Mouse (Mus musculus): ENCODE results near the gene Adra1b. TPM values are rescaled to one million over a fixed set of nuclear protein-coding genes. Genes with fewer than 3 reads are reported as not detected.

The Adra1b gene
- total RNA-seq, 2 experiments from 2014 or later = not detected

DNA sequence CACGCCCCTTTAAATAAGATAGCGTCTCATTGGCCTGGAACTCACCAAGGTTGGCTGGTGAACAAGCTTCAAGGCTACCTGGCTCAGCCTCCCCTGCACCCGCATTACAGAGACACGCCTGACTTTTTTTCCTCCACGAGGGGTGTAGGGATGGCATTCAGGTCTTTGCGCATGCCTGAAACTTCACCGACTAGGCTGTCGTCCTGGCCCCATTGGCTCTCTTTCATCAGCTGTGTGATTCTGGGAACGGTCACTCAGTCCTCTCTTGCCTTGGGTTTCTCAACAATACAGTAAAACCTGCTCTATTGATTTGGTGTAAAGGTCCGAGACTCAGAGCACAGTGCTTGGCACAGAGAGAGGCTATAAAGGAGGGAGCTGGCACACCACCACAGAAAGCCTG lies 2.3 kb upstream of the Adra1b start:
- ATAC-seq (replicated peaks; ENCODE audit: low FRiP score, poor library complexity, severe bottlenecking) = no peak

- ATAC-seq (replicated peaks; ENCODE audit: low FRiP score, poor library complexity, severe bottlenecking) = no peak
These were observed 1.3 kb downstream of the Adra1b start for GRCm38 (mm10) chr11:43899696-43900095.

DNA sequence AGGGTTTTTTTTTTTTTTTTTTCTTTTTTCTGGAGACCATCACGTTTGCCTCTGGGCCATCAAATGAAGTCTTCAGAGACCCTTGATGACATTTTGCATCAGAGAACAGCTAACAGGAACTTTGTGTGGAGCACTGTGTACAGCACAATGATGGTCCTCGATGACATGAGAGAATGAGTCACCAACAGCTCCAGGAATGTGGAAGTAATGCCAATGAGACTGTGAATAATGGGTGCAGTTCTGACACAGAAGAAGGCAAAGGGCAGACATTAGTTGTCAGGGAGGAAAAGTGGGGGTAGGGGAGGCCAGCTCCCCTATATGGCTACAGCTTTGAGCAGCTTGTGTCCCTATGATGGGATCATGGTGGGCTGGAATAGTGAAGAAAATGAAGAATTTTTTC lies 5.7 kb downstream of the Adra1b start:
- ATAC-seq (replicated peaks; ENCODE audit: low FRiP score, poor library complexity, severe bottlenecking) = no peak

DNA sequence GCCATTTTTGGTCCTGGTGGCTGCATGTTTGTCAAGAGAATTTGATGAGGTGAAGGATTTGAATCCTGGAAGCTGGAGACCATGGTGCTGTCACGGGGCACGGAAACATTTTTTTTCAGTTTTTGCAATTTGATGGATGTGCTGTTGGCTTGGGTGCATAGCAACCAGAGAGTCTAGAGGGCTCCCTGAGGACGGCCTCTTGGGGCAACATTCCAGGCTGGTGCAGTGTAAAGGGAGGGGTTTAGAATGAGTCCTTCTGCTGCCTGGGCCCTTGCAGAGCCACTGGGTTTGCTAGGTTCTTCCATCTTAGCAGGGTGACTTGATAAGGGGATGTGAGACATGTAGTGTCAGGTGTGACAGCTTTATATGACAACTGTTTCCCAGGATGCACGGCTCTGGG lies 8.5 kb downstream of the Adra1b start:
- no peak for ATAC-seq (replicated peaks; ENCODE audit: low FRiP score, poor library complexity, severe bottlenecking)

GRCm38 (mm10) chr11:43891457-43891856 lies 9.6 kb downstream of the Adra1b start:
- no peak for ATAC-seq (replicated peaks; ENCODE audit: low FRiP score, poor library complexity, severe bottlenecking)

- ATAC-seq (replicated peaks; ENCODE audit: low FRiP score, poor library complexity, severe bottlenecking) = no peak
These were observed 11.6 kb downstream of the Adra1b start for GRCm38 (mm10) chr11:43889208-43889915.

DNA sequence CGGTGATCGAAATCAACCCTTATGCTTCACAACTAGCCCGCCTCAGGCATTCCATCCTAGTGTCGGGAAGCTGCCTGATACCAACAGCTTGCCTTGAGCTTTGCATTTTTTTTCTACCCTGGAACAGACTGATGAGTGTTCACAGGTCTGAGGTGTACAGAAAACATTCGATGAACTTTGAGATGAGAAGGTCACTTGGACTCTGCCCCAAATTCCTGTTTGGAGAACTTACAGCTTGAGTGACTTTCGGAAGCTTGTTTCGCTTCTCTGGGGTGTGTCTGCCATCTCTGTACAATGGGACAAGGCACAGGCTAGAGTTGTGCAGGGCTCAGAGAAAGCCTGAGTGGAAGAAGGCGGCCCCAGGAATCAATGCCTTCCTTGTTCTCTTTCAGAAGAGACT lies 12.3 kb downstream of the Adra1b start:
- ATAC-seq (replicated peaks; ENCODE audit: low FRiP score, poor library complexity, severe bottlenecking) = no peak

DNA sequence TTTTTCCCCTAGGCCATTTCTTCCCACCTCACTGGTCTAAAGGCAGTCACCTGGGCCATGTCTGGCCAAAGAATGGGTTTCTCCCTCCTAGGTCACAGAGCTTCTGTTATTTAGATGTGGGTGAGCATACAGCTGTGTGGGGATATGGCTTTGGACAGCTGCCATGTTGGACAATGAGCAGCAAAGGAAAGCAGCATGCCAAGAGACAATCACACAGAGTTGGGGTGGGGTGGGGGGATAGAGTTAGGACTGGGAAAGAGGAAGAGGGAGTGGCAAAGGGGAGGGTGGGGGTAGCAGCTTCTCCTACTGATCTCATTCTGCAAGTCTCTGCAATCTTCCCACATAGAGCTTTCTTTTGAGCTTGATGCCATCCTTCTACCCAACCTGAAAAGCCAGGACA lies 13.4 kb downstream of the Adra1b start:
- no peak for ATAC-seq (replicated peaks; ENCODE audit: low FRiP score, poor library complexity, severe bottlenecking)

GRCm38 (mm10) chr11:43884521-43884920 lies 16.5 kb downstream of the Adra1b start:
- no peak for ATAC-seq (replicated peaks; ENCODE audit: low FRiP score, poor library complexity, severe bottlenecking)

DNA sequence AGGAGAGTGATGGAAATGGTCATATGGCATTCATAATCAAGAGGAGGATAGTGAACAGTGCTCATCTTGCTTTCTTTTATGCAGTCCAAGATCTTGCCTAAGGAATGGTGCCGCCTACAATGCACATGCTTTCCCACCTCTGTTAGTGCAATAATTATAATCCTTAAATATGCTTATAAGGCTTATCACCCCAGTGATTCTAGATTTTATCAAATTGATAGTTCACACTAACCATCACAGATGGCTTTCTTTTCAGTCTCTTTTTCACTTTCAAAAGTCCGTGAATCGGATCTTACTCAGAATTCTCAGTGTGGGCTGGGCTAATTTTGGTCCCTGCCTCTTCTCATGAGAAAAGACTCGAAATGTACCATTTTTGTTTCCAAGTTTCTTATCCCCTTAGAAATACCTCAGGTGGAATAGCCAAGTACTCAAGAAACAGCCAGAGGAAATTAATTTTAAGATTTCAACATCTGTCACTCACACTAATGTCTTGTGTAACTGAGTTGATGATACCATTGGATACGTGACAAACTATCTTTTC lies 17.3 kb downstream of the Adra1b start:
- ATAC-seq (replicated peaks; ENCODE audit: low FRiP score, poor library complexity, severe bottlenecking) = no peak

- no peak for ATAC-seq (replicated peaks; ENCODE audit: low FRiP score, poor library complexity, severe bottlenecking)
These were observed 23.8 kb downstream of the Adra1b start for GRCm38 (mm10) chr11:43877211-43877610.

DNA sequence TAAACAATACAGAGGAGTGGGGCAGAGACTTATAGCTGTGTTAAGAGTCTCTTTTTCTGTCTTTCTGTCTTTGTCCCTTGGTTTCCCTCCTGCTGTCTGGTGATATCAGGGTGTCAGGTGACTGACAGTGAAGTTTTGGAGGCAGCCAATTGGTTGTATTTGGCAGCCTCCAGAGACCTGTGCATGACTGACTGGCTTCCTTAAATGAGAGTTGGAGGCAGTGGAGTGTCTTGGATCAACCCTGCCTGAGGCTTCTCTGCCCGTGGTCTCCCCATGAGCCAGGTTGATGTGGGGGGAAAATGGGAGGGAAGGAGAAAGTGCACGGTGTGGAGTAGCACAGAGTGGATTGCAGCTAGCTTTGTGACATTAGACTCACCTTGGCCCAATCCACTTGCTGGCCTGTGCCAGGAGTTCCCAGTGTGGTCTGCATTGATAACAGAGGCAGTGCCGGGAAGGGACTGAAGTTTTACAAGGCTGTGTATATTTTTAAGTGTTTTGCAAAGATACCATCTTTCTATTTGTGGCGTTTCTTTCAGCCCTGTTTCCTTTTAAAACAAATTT lies 33.2 kb downstream of the Adra1b start:
- ATAC-seq (replicated peaks; ENCODE audit: low FRiP score, poor library complexity, severe bottlenecking) = no peak

DNA sequence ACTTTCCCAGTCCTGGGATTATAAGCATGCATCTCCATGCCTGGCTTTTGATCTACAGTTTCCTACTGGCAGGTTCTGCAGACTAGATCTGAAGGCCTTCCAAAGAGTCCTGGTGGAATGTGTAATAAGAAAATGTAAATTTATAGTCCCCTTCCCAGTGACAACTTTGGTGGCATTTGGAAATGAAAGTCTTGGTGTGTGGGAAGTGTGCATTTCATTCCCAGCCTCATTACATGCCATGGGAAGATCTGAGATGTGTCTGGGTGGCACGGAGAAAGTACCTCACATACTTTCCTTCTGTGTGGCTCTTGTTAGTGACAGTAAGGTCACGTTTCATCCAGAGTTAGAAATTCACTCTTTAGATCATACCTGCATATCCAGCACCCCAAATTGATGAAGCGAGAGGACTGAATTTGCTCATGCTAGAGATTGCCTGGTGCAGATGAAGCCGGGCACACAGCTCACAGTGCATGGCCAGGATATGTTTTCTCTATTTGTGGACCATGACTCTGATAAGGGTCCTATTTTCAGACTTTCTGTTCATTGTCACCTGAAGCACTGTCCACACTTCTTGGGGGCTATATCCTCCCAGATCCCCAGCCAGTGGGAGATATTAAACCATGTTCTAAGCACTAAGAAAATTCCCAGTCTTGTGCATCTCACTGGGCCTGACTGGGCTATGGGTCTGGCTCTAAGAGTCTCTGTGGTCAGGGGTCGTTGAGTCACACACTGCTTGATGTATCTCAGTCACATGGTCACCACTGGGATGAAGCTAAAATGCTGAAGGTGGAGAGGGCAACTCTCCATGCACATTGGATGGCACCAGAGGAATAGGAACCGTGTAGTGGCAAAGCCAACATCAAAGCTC lies 35.5 kb downstream of the Adra1b start:
- no peak for ATAC-seq (replicated peaks; ENCODE audit: low FRiP score, poor library complexity, severe bottlenecking)

DNA sequence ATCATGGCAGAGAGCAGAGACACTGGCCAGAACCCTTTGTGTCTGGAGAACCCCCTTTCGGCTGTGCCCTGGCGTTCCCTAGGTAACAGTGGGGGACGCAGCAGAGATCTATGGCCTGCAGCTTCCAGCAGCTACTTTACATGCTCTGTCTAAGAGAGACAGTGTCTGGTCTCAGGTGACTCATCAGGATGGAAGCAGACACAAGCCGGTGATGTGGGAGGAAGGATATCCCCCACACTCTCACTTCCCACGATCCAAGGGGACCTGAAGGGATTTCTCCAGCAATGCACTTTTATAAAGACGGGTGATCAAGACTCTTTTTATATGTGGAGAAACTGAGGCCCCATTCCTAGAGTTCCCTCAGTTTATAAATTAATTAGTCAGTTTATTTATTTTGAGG lies 48.0 kb downstream of the Adra1b start:
- no peak for ATAC-seq (replicated peaks; ENCODE audit: low FRiP score, poor library complexity, severe bottlenecking)

GRCm38 (mm10) chr11:43848056-43848455 lies 53.0 kb downstream of the Adra1b start:
- ATAC-seq (replicated peaks; ENCODE audit: low FRiP score, poor library complexity, severe bottlenecking) = no peak

DNA sequence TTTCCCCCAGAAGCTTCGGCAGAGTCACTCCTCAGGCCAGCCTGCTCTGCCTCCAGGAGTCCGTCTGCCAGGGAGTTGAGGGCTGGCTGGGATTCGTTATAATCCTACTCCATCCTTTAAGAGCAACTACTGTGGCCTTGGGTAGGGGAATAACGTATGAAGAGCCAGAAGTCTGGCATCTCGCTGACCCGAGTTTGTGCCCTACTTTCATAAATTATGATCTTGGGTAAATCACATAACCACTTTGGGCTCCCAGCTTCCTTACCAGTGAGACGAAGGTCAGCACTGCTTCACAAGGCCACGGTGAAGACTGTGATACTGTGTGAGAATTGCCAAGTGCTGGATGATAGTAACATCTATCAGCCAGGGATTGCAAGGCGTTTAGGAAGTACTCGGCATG lies 59.4 kb downstream of the Adra1b start:
- no peak for ATAC-seq (replicated peaks; ENCODE audit: low FRiP score, poor library complexity, severe bottlenecking)

GRCm38 (mm10) chr11:43840491-43840890 lies 60.5 kb downstream of the Adra1b start:
- no peak for ATAC-seq (replicated peaks; ENCODE audit: low FRiP score, poor library complexity, severe bottlenecking)

- no peak for ATAC-seq (replicated peaks; ENCODE audit: low FRiP score, poor library complexity, severe bottlenecking)
These were observed 64.9 kb downstream of the Adra1b start for GRCm38 (mm10) chr11:43835880-43836740.

GRCm38 (mm10) chr11:43835456-43835855 lies 65.6 kb downstream of the Adra1b start:
- no peak for ATAC-seq (replicated peaks; ENCODE audit: low FRiP score, poor library complexity, severe bottlenecking)

DNA sequence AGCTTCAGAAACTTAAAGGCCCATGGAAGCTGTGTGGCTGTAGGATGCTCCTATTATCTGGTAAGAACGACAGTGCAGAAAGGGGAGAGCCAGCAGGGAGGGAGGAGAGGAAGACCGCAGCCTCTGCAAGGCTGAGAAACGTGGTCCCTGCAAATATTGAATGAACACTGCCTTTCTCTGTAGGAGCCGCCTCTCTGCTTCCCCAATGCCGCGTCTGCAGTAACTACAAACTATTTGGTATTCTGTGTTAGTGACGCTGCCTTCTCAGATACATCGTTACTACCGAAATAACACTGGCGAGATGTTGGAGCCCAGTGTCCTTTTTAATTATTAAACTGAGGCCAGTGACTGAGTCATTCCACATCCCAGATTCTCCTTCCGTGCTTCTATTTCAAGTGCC lies 66.5 kb downstream of the Adra1b start:
- no peak for ATAC-seq (replicated peaks; ENCODE audit: low FRiP score, poor library complexity, severe bottlenecking)

All from erythroblast, adult 5-6 weeks (primary cell).